Mouse (Mus musculus) forebrain, postnatal 0 days (tissue): Measurements from ENCODE around the gene Dscaml1. TPM values are rescaled to one million over a fixed set of nuclear protein-coding genes. Genes with fewer than 3 reads are reported as not detected.

Experiments
- ATAC-seq: fragments of 200-750 bp; cut with Nextera tagmentation; 2 replicates; pipeline ENCODE4 v1.8.0; 2017; ENCODE audit warnings: mild to moderate bottlenecking, moderate library complexity
- DNase-seq: peaks from one replicate; pipeline ENCODE4 v3.0.0-alpha.2; 2015
- H3K27ac ChIP-seq: fragments of 300-500 bp; sonication (generic); 2 replicates; pipeline ENCODE4 v1.5.1; 2014; ENCODE audit warnings: low read depth, mild to moderate bottlenecking, antibody characterized with exemption, low read length, moderate library complexity, mixed read lengths
- H3K27me3 ChIP-seq: fragments of 300-500 bp; sonication (generic); 2 replicates; pipeline ENCODE4 v1.6.1; 2014; ENCODE audit warnings: mild to moderate bottlenecking, low read length, mixed read lengths; ENCODE audit not compliant: insufficient read depth
- H3K36me3 ChIP-seq: fragments of 300-500 bp; sonication (generic); 2 replicates; pipeline ENCODE4 v1.6.1; 2014; ENCODE audit warnings: mild to moderate bottlenecking, moderate library complexity; ENCODE audit not compliant: insufficient read depth
- H3K4me1 ChIP-seq: fragments of 300-500 bp; sonication (generic); 2 replicates; pipeline ENCODE4 v1.6.1; 2014; ENCODE audit warnings: antibody characterized with exemption; ENCODE audit not compliant: insufficient read depth
- H3K4me2 ChIP-seq: fragments of 300-500 bp; sonication (generic); 2 replicates; pipeline ENCODE4 v1.6.1; 2014; ENCODE audit warnings: low read depth, mild to moderate bottlenecking, moderate library complexity
- H3K4me3 ChIP-seq: fragments of 300-500 bp; sonication (generic); 2 replicates; pipeline ENCODE4 v1.5.1; 2014; ENCODE audit warnings: low read depth, low read length, mixed read lengths
- H3K9ac ChIP-seq: fragments of 300-500 bp; sonication (generic); 2 replicates; pipeline ENCODE4 v1.6.1; 2014; ENCODE audit warnings: mild to moderate bottlenecking
- H3K9me3 ChIP-seq: fragments of 300-500 bp; sonication (generic); 2 replicates; pipeline ENCODE4 v1.6.1; 2016; ENCODE audit warnings: low read length
- CTCF ChIP-seq: sonication (generic); IDR thresholded peaks from 2 replicates; pipeline ENCODE4 v1.5.1; 2016; ENCODE audit warnings: antibody characterized with exemption, control low read depth, low read depth
- WGBS: fragments of 180-500 bp; shearing (Covaris S2); extraction: QIAGEN DNeasy Blood & Tissue Kit; methylation state at CpG from one replicate; pipeline ENCODE4 v1.1.7; 2014; 5-methylcytosine and 5-hydroxymethylcytosine counted together
- polyA plus RNA-seq: library from polyadenylated mRNA; unstranded; fragments of >200 nt; fragmentation: Nextera tagmentation; extraction: Ambion mirVana; gene quantifications from 2 replicates; pipeline ENCODE4 v1.2.1, GENCODE M21; 2015
- total RNA-seq: library from RNA; depleted of rRNA; stranded (reverse); fragments of >200 nt; gene quantifications from 2 replicates; pipeline ENCODE4 v1.2.3, GENCODE M21; 2014

Gene Dscaml1
- total and polyA plus RNA-seq, 2 experiments from 2014 or later = 19.6 to 42.6 TPM

DNA sequence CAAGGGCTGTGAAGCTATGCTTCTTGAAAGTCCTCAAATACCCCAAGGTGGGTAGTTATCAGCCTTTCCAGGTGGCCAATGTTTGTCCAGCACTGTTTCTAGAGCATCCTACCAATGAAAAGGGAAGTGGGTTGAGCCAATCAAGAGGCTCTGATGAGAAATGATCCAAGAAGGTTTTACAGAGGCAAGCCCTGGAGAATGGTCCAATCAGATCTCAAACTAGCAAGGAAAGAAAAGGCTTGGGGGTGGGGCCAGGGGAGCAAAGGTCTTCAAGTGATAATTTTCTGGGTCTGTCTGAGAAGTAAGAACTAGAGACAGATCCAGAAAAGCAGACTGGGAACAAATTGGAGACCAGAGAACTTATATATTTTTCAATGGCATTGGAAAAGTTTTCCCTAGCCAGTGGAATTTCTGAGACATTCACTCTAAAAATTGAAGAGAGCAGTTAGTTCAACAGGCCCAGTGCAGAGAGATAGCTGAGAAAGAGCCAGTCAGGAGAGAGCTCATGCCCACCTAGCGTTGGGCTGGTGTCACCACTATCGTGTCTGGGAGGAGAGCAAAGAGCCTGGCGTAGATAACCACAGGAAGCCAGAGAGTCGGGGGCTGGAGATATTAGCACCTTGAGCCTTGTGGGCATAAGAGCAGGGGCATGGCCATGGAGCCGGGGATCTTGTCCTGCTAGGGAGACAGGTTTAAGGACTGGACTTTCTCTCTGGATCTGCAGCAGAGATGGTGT is 140.6 kb downstream of the Dscaml1 start:
- H3K9ac ChIP-seq = no peak overlapping the region
- WGBS = 90% methylated on average over 5 of the region's 5 CpGs
- no peak overlapping the region for H3K27ac ChIP-seq
- no peak for ATAC-seq
- no peak overlapping the region for H3K4me3 ChIP-seq
- no peaks in the 10 kb centered on the region for H3K9me3 ChIP-seq
- no peaks in the 10 kb centered on the region for H3K27me3 ChIP-seq
- no peaks in the 10 kb centered on the region for H3K4me1 ChIP-seq
- TF ChIP-seq CTCF = no peak
- H3K4me2 ChIP-seq = no peak overlapping the region
- DNase-seq = no peak
- no peaks in the 10 kb centered on the region for H3K36me3 ChIP-seq

DNA sequence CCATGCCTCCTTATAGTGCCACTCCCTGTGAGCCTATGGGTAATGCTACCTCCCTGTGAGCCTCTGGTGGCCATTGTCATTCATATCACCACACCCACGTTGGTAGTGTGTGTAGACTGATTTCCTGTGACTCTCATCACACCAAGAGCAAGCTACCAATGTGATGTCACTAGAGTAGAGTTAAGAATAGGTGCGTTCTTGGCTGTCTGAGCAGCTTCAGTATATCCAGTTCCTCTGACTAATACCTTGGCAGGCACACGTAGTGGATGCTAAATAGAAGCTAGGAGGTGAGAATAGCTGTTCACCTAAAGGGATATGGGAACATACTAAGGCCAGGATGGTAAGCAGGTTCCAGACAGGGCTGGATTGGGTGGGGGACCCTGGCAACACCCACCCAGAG is 143.3 kb downstream of the Dscaml1 start:
- H3K4me1 ChIP-seq = 0 out of 2 replicates have a peak, but pooled peaks cover 5% of the 10 kb centered on the region
- H3K4me2 ChIP-seq = no peak overlapping the region
- no peak for TF ChIP-seq CTCF
- no peak overlapping the region; the same call in 1 of the 2 replicates for H3K27ac ChIP-seq
- ATAC-seq = peak; percentile 10; the same call in 1 of the 2 replicates
- 71% methylated on average over 3 of the region's 3 CpGs for WGBS
- no peak overlapping the region for H3K9ac ChIP-seq
- H3K36me3 ChIP-seq = no peaks in the 10 kb centered on the region
- no peaks in the 10 kb centered on the region for H3K9me3 ChIP-seq
- H3K4me3 ChIP-seq = no peak overlapping the region
- H3K27me3 ChIP-seq = no peaks in the 10 kb centered on the region
- no peak for DNase-seq

DNA sequence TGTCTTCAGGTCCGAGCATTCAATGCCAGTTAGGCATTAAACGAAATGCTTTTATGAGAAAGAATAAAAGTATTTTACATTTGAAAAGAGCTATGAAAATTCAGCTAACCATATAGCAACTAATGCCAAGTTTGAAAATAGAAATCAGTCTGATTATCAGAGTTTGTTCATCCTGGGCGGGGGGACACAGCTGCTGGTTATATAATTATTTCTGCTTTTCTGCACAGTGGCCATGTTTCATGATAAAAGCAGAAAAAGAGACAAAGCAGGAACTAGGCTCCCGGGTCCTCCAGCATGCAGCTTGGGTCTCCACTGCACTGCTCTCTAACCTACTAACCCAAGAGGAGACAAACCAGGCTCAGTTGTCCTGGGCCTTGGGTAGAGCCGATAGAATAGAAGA is 143.9 kb downstream of the Dscaml1 start:
- 61% methylated on average over 5 of the region's 5 CpGs for WGBS
- DNase-seq (no peak), ATAC-seq (no peak)
- Histone ChIP-seq H3K27me3 (no peaks in the 10 kb centered on the region), H3K4me3 (no peak overlapping the region), H3K4me2 (no peak overlapping the region), H3K36me3 (no peaks in the 10 kb centered on the region), H3K4me1 (0 out of 2 replicates have a peak, but pooled peaks cover 5% of the 10 kb centered on the region), H3K9me3 (no peaks in the 10 kb centered on the region), H3K27ac (peak overlapping the region; percentile 54), H3K9ac (no peak overlapping the region)
- no peak for TF ChIP-seq CTCF

DNA sequence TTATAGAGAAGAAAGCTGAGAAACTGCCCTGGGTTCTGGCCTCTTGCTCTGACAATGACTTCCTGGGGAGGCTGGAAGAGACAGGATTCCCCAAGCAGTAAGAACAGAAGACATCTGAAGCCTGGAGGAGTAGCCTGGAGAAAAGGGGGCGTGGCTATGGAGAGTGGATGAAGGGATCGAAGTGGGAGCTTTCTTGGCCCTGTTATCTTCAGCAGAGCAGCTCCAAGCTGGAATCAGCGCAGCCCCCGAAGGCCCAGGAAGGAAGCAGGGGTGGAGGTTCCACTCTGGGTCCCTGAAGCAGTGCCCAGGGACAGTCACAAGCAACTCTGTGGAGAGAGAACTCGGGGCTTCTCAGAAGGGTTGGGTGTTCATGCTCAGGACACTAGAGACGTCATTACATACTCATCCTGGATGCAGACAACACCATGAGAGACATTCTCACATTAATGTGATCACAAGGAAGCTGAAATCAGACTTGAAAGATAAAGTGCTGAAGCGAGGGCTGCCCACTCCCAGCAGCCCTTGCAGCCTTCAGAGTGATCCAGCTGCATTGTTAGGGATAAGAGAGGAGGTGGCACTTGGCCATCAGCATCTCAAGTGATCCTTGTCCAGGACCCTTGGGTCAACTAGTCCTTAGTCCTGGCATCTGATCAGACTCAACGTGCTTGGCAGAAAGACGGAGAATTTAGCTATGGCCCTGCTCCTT is 146.5 kb downstream of the Dscaml1 start:
- no peak for DNase-seq
- TF ChIP-seq CTCF = no peak

DNA sequence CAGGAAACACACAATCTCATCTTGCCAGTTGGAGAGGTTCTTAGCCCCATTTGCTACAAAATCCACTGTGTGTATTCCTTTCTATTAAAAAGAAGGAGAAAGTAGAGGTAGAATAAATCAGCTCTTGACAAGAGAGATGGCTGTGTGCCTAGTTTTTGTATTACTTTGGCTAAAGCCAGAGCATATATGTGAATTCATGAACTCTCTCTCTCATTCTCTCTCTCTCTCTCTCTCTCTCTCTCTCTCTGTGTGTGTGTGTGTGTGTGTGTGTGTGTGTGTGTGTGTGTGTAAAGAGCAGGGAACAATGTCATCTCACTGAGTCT is 147.0 kb downstream of the Dscaml1 start:
- H3K27ac ChIP-seq = no peak overlapping the region
- H3K9ac ChIP-seq = no peak overlapping the region
- no peak for ATAC-seq
- no peak for TF ChIP-seq CTCF
- no peak overlapping the region for H3K4me3 ChIP-seq
- no peaks in the 10 kb centered on the region for H3K9me3 ChIP-seq
- H3K4me1 ChIP-seq = 0 out of 2 replicates have a peak, but pooled peaks cover 5% of the 10 kb centered on the region
- H3K27me3 ChIP-seq = no peaks in the 10 kb centered on the region
- no peaks in the 10 kb centered on the region for H3K36me3 ChIP-seq
- DNase-seq = no peak
- H3K4me2 ChIP-seq = no peak overlapping the region

More for the DNA sequence above, 146.5 kb downstream of the Dscaml1 start:
- H3K27me3 ChIP-seq = no peaks in the 10 kb centered on the region
- no peak overlapping the region for H3K9ac ChIP-seq
- no peaks in the 10 kb centered on the region for H3K36me3 ChIP-seq
- 26% methylated on average over 9 of the region's 9 CpGs for WGBS
- no peaks in the 10 kb centered on the region for H3K9me3 ChIP-seq
- no peak overlapping the region for H3K4me3 ChIP-seq
- H3K4me1 ChIP-seq = 0 out of 2 replicates have a peak, but pooled peaks cover 5% of the 10 kb centered on the region
- peak; percentile 37; the same call in 1 of the 2 replicates for ATAC-seq
- H3K4me2 ChIP-seq = no peak overlapping the region
- H3K27ac ChIP-seq = 0 out of 2 replicates have a peak overlapping the region, but pooled peaks have one; percentile 24

DNA sequence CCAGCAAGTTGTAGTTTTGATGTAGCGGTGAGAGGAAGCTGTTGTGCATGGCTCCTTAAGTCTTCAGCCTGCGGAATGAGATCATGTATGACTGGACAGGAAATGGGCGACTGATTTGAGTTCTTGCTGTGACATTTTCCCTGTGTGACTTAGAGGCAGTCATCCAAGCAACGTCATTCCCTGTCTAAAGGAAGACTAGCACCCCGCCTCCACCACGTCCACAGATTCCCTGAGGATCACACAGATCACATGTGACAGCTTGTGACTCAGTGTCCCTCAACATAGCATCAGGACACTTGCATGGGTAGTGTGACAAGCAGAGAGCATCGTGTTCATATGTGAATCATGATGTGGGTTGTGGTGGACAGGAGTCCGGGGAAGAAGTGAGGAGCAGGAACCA is 147.6 kb downstream of the Dscaml1 start:
- H3K9me3 ChIP-seq = no peaks in the 10 kb centered on the region
- DNase-seq (no peak), ATAC-seq (no peak)

More for the DNA sequence above, 147.6 kb downstream of the Dscaml1 start:
- Histone ChIP-seq H3K27ac (no peak overlapping the region), H3K4me2 (no peak overlapping the region), H3K4me3 (no peak overlapping the region), H3K9ac (no peak overlapping the region), H3K27me3 (no peaks in the 10 kb centered on the region), H3K36me3 (no peaks in the 10 kb centered on the region), H3K4me1 (0 out of 2 replicates have a peak, but pooled peaks cover 5% of the 10 kb centered on the region)
- TF ChIP-seq CTCF = no peak
- WGBS = 80% methylated on average over 8 of the region's 8 CpGs
